Mouse (Mus musculus) regulatory T cell (primary cell): ENCODE results near the gene Cxcl12.

Source experiments
- in situ Hi-C: fragments of 300-600 bp; cut with MboI, MseI; formaldehyde crosslinking; loops from one replicate; pipeline ENCODE4 v1.15.1; 2025; ENCODE audit warnings: high pct_unique_total_duplicates

The Cxcl12 gene

DNA sequence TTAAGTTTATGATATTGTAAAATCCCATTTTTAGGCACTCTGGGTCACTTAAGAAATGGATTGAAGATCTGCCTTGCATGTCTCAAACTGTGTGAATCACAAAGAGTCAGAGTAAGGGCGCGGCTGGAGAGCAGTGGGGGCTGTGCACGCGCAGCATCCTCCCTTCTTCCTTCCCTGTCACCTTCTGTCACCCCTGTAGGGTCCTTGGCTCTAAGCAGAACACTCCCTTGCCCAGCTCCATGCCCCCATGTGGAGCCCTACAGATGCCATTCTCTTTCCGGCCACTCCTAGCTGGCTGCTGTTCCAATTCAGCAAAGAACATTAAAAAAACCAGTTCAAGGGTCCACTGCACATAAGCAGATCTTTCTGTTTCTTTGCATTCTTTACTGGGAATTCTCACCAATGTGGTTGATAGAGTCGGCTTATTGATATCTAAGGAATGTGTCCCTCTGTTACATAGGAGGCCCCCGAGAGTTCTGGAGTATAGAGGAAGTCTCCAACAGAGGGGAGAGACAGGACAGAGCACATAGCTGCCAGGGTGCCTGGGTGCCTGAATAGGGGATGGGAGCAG lies 51.7 kb downstream of the Cxcl12 start:
- in situ Hi-C loops = no loop called here

DNA sequence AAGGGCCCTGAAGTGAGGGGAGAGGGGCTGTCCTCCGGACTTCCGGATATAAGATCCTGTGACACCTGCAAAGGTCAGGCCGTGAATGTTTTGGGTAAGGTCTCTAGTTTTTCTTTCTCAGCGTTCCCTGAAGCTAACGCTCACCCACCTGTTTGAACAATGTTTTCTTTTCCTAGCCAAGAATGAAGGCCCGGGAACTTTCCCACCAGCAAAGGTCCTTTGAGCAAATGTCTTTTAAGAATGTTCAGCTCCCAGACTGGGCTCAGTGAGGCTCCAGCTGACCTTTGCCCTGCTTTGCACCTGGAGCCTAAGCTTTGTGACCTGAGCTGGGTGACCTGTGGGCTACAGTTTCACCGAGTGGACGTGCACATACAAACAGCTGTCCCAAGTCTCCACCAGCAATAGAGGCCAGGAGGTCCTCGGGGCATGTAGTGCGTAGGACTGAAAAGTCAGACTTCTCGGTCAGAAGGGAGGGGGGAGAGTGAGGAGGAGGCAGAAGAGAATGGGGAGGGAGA lies 52.6 kb downstream of the Cxcl12 start:
- in situ Hi-C loops = no loop called here
